ENCODE assay signal across 19 mouse cellular contexts in genomic region chr16:43396849-43397628, GRCm38 (mm10).
DNase-seq lines count a peak whose midpoint lies in the region; ATAC-seq and TF ChIP-seq lines count a peak whose summit lies in the region.
"Had no signal": no experiment of that assay in that cellular context is flagged by ENCODE, and none has a peak within 500 bp of the region (broad histone marks: within the 10 kb centered on the region; RNA-seq: fewer than 3 reads in every experiment).

No protein-coding gene starts in this region.

- TF ChIP-seq CTCF in gastrocnemius, adult 2 months (IDR thresholded peaks at IDR 0.05) = no peak
- TF ChIP-seq CTCF in liver, adult 2 months (IDR thresholded peaks at IDR 0.05; ENCODE audit: low read depth, low read length) = no peak

- WGBS in liver, adult 2 months = 65% methylated on average over 11 of the region's 11 CpGs
- 84% methylated on average over 11 of the region's 11 CpGs for WGBS in liver, embryonic 11.5 days

- peaks cover 4% of the 10 kb centered on the region; the same call in 1 of the 2 replicates for H3K36me3 ChIP-seq in liver, adult 2 months (ENCODE audit: control insufficient read depth, insufficient read depth, low read length)
- no peaks in the 10 kb centered on the region for H3K36me3 ChIP-seq in liver, embryonic 11.5 days (ENCODE audit: control insufficient read depth, insufficient read depth, low read length)
- H3K36me3 ChIP-seq: embryonic facial prominence, embryonic 13.5 days; forebrain, embryonic 10.5 days; heart, embryonic 13.5 days; hindbrain, embryonic 12.5 days had no signal

- no peak overlapping the region for H3K4me2 ChIP-seq in liver, embryonic 11.5 days
- H3K4me2 ChIP-seq: embryonic facial prominence, embryonic 13.5 days; heart, embryonic 13.5 days; hindbrain, embryonic 12.5 days had no signal

- H3K27ac ChIP-seq in gastrocnemius, adult 2 months = peak overlapping the region; percentile 66
- peak overlapping the region; percentile 82 for H3K27ac ChIP-seq in liver, adult 2 months (replicated peaks; ENCODE audit: insufficient read depth, low read depth, low read length)
- H3K27ac ChIP-seq in liver, embryonic 11.5 days (ENCODE audit: low read depth, low read length) = no peak overlapping the region
- H3K27ac ChIP-seq in brown adipose tissue, adult 24 weeks (replicated peaks; ENCODE audit: low read depth, low read length) = peak overlapping the region; percentile 78
- H3K27ac ChIP-seq: embryonic facial prominence, embryonic 13.5 days; forebrain, embryonic 10.5 days; heart, embryonic 13.5 days; hindbrain, embryonic 12.5 days had no signal

- H3K4me1 ChIP-seq in liver, adult 2 months (ENCODE audit: control insufficient read depth, insufficient read depth, low read length) = peaks cover 31% of the 10 kb centered on the region
- H3K4me1 ChIP-seq in liver, embryonic 11.5 days (replicated peaks; ENCODE audit: control insufficient read depth, insufficient read depth, low read length) = no peaks in the 10 kb centered on the region
- peaks cover 10% of the 10 kb centered on the region for H3K4me1 ChIP-seq in brown adipose tissue, adult 24 weeks (ENCODE audit: control insufficient read depth, insufficient read depth, insufficient read length, low read length)
- H3K4me1 ChIP-seq: forebrain, embryonic 10.5 days; hindbrain, embryonic 12.5 days had no signal

- peak; percentile 25 for DNase-seq in cerebellum, adult 9-11 months
- no peak for DNase-seq in cerebellum, postnatal 36 days
- DNase-seq in gastrocnemius, adult 2 months = no peak
- DNase-seq in gastrocnemius, postnatal 36 days = no peak
- peak; percentile 78 for DNase-seq in liver, adult 2 months (ENCODE audit: extremely low read depth, low read depth, low spot score)
- no peak for DNase-seq in liver, embryonic 11.5 days (ENCODE audit: low spot score)
- no peak for DNase-seq in urinary bladder, postnatal 14 days (ENCODE audit: low spot score)
- DNase-seq: adrenal gland, postnatal 25 days; heart, postnatal 4 days; kidney, adult 9 months had no signal

- no peak overlapping the region; the same call in 1 of the 2 replicates for H3K4me3 ChIP-seq in gastrocnemius, adult 2 months
- H3K4me3 ChIP-seq in liver, adult 2 months (ENCODE audit: insufficient read depth, low read depth, low read length) = no peak overlapping the region
- H3K4me3 ChIP-seq in liver, embryonic 11.5 days (ENCODE audit: low read depth, low read length) = no peak overlapping the region
- H3K4me3 ChIP-seq in brown adipose tissue, adult 24 weeks (ENCODE audit: insufficient read depth, low read depth, low read length) = no peak overlapping the region
- H3K4me3 ChIP-seq: embryonic facial prominence, embryonic 13.5 days; erythroblast, embryonic 14.5 days; forebrain, embryonic 10.5 days; heart, embryonic 13.5 days; hindbrain, embryonic 12.5 days had no signal

- peaks cover 14% of the 10 kb centered on the region for H3K79me2 ChIP-seq in liver, adult 2 months (ENCODE audit: control insufficient read depth, insufficient read depth, low read length)

- H3K27me3 ChIP-seq in liver, adult 2 months (ENCODE audit: control insufficient read depth, insufficient read depth, low read length) = no peaks in the 10 kb centered on the region
- no peaks in the 10 kb centered on the region for H3K27me3 ChIP-seq in liver, embryonic 11.5 days (replicated peaks; ENCODE audit: control insufficient read depth, insufficient read depth, low read length)
- H3K27me3 ChIP-seq: embryonic facial prominence, embryonic 13.5 days; heart, embryonic 13.5 days; hindbrain, embryonic 12.5 days had no signal

- H3K9ac ChIP-seq in liver, adult 2 months (ENCODE audit: low read depth, low read length) = no peak overlapping the region
- H3K9ac ChIP-seq in liver, embryonic 11.5 days (ENCODE audit: low read depth, low read length) = no peak overlapping the region
- H3K9ac ChIP-seq: embryonic facial prominence, embryonic 13.5 days; heart, embryonic 13.5 days; hindbrain, embryonic 12.5 days had no signal

- no peaks in the 10 kb centered on the region for H3K9me3 ChIP-seq in liver, embryonic 11.5 days (ENCODE audit: control insufficient read depth, low read length)
- H3K9me3 ChIP-seq: embryonic facial prominence, embryonic 13.5 days; forebrain, embryonic 10.5 days; heart, embryonic 13.5 days; hindbrain, embryonic 12.5 days had no signal

- no peak for ATAC-seq in liver, embryonic 11.5 days (replicated peaks; ENCODE audit: low FRiP score)
- ATAC-seq: forebrain, embryonic 14.5 days; hindbrain, embryonic 16.5 days; inflammation-experienced regulatory T-cells, adult 6 months had no signal

- intact Hi-C loops in gastrocnemius, adult 2 months (cut with DNase I) = loop anchor here (5.0 kb wide), 1 partner anchor 35 kb away; no protein-coding TSS in a partner anchor
- intact Hi-C loops in gastrocnemius, postnatal 36 days (cut with DNase I) = loop anchor here (10.0 kb wide), 1 partner anchor 178 kb away; no protein-coding TSS in a partner anchor

- TF ChIP-seq POLR2A in liver, adult 2 months (IDR thresholded peaks at IDR 0.05; ENCODE audit: extremely low read depth, insufficient read depth, low read length) = no peak

Comparison
In these comparisons a context has a peak if more than half of its experiments do, and no peak if none do; other contexts are left out.
1. DNase-seq: peak in cerebellum, adult 9-11 months (single experiment) and liver, adult 2 months (single experiment); none in cerebellum, postnatal 36 days (0 of 2), gastrocnemius, adult 2 months (single experiment), gastrocnemius, postnatal 36 days (0 of 2), liver, embryonic 11.5 days (single experiment) and urinary bladder, postnatal 14 days (single experiment).